Mouse (Mus musculus) hindbrain, postnatal 0 days (tissue): ENCODE measurements at regions not wholly inside any gene's neighbourhood (a gene's known extent, or its start where the extent isn't known, plus 50 kb on each side); places are given as distances from the start of the nearest gene placed in this dataset.
A peak's percentile ranks its signal among the peaks of the same experiment; 100 is the strongest.

ENCODE experiments used
- ATAC-seq: fragments of 200-750 bp; cut with Nextera tagmentation; 2 replicates; pipeline ENCODE4 v1.8.0; 2017; ENCODE audit warnings: mild to moderate bottlenecking, moderate TSS enrichment, moderate library complexity
- DNase-seq: peaks from one replicate; pipeline ENCODE4 v3.0.0-alpha.2; 2015; ENCODE audit warnings: low spot score
- H3K27ac ChIP-seq: fragments of 300-500 bp; sonication (generic); 2 replicates; pipeline ENCODE4 v1.5.1; 2014; ENCODE audit warnings: mild to moderate bottlenecking
- H3K27me3 ChIP-seq: fragments of 300-500 bp; sonication (generic); 2 replicates; pipeline ENCODE4 v1.6.1; 2014; ENCODE audit warnings: low read length, mixed read lengths; ENCODE audit not compliant: insufficient read depth
- H3K36me3 ChIP-seq: fragments of 300-500 bp; sonication (generic); 2 replicates; pipeline ENCODE4 v1.6.1; 2014; ENCODE audit warnings: low read length, mixed read lengths; ENCODE audit not compliant: insufficient read depth
- H3K4me1 ChIP-seq: fragments of 300-500 bp; sonication (generic); 2 replicates; pipeline ENCODE4 v1.6.1; 2014; ENCODE audit warnings: antibody characterized with exemption, low read length, mixed read lengths; ENCODE audit not compliant: insufficient read depth
- H3K4me2 ChIP-seq: fragments of 300-500 bp; sonication (generic); 2 replicates; pipeline ENCODE4 v1.6.1; 2014; ENCODE audit warnings: low read depth, mild to moderate bottlenecking, low read length, moderate library complexity, mixed read lengths
- H3K4me3 ChIP-seq: fragments of 300-500 bp; sonication (generic); 2 replicates; pipeline ENCODE4 v1.5.1; 2014; ENCODE audit warnings: low read length
- H3K9ac ChIP-seq: fragments of 300-500 bp; sonication (generic); replicated peaks from 2 replicates; pipeline ENCODE4 v1.6.1; 2014; ENCODE audit warnings: mild to moderate bottlenecking, low read length, moderate library complexity, mixed read lengths
- H3K9me3 ChIP-seq: fragments of 300-500 bp; sonication (generic); 2 replicates; pipeline ENCODE4 v1.6.1; 2016; ENCODE audit warnings: low read length, mixed read lengths
- CTCF ChIP-seq: IDR thresholded peaks from 2 replicates; pipeline ENCODE4 v1.5.1; 2016; ENCODE audit warnings: antibody characterized with exemption, control low read depth, low read depth
- WGBS: fragments of 180-500 bp; shearing (Covaris S2); extraction: QIAGEN DNeasy Blood & Tissue Kit; methylation state at CpG from one replicate; pipeline ENCODE4 v1.1.7; 2014; 5-methylcytosine and 5-hydroxymethylcytosine counted together
- microRNA-seq, 2 experiments: library from miRNA; unstranded; fragments of <30 nt; microRNA quantifications; one replicate each; pipeline ENCODE4; 2016

DNA sequence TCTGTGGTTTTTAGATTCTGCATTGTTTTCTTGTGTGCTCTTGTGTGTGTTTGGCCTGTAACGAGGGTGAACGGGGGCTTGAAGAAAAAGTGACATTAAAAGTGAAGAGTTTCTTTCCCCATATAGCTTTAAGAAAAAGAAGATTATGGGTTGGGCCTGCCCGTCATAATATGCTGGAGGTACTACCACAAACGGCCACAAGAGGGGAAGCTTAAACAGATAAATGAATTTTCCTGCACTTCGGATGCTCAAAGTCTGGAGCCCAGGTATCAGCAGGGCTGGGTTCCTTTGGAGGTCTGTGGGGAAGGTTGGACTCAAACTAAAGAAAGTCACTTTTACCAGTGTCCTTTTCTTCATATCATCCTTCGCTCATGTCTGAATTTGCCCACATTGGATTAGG is 86.8 kb downstream of the Suclg1 start:
- no peak overlapping the region for H3K4me3 ChIP-seq
- ATAC-seq (no peak), DNase-seq (peak; percentile 59)
- no peaks in the 10 kb centered on the region for H3K27me3 ChIP-seq
- 54% methylated on average over 6 of the region's 6 CpGs for whole genome bisulfite sequencing
- no peak overlapping the region for H3K9ac ChIP-seq
- no peaks in the 10 kb centered on the region for H3K9me3 ChIP-seq
- TF ChIP-seq CTCF, result peak; percentile 61
- no peak overlapping the region for H3K27ac ChIP-seq
- H3K36me3 ChIP-seq, result no peaks in the 10 kb centered on the region
- H3K4me2 ChIP-seq, result no peak overlapping the region
- no peaks in the 10 kb centered on the region for H3K4me1 ChIP-seq

DNA sequence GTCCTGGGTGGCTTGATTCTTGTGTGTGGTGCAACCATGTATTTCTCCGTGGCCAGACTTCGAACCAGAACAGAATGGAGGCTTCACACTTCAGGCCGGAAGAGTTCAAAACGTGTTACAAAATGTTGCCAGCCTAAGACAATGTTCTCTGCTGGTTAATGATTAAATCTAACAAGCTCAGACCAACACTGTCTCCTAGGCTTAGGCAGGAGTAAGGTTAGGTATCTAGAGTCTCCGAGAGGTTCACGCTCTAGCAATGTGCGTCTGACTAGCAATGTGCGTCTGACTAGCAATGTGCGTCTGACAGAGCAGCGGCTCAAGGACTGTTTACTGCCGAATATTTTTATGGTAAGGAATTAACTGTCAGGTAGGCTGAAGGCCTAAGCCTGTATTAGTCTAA is 81.5 kb downstream of the Suclg1 start:
- no peak overlapping the region for H3K4me2 ChIP-seq
- no peak overlapping the region for H3K4me3 ChIP-seq
- DNase-seq, result no peak
- no peaks in the 10 kb centered on the region for H3K27me3 ChIP-seq
- H3K4me1 ChIP-seq, result no peaks in the 10 kb centered on the region
- no peaks in the 10 kb centered on the region for H3K36me3 ChIP-seq
- no peak overlapping the region for H3K9ac ChIP-seq
- no peaks in the 10 kb centered on the region for H3K9me3 ChIP-seq
- no peak for TF ChIP-seq CTCF
- WGBS, result 92% methylated on average over 11 of the region's 11 CpGs
- ATAC-seq, result no peak
- no peak overlapping the region for H3K27ac ChIP-seq

Small RNA genes in the stretch of these regions (microRNA-seq; reads per million reads assigned to microRNA genes)
- gene Gm24370, result 0 reads per million in 2 experiments
